Mouse (Mus musculus): ENCODE data around the gene Spata2.

Gene Spata2

DNA sequence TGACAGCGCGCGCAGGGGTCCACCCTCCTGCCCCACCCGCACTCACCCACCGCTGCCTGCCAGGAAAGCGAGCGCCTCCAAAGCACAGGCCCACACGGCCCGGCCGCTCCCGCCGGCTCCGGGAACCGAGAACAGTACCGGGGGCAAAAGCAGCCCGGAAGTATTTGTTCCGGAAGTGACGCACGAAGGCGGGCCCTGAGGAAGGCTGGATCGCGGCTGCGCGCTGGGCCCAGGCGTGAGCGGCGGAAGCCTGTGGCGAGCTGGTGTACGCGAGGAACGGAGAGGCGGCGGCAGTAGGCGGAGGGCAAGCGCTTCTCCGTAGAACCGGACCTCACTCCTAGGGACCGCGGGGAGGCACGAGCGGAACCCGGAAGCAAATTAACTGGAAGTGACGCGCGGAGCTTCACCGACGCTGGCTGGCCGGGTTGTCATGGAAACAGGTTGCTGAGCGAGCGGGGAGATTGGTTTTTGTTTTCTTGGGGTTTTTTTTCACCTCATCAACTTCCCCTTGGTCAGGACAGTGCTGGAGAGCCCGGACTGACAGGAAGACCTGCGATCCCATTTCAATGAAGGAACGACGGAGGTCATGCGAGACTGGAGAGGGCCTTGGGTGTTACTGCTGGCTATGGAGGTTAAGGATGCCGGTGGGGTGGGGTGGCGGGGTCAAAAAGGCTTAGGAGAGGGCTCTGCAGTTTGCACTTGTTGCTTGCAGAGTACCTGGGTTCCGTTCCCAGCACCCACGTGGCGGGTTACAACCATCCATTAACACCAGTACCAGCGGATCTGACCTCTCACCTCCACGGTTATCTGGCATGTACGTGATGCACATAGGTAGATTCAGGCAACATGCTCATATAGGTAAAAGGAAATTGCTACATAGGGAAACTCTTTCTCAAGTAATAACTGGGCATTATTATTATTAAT is at the start of gene Spata2:
Spata2 (minus strand) TSS at position 175 of the 924 bp plus-strand sequence.
- DNase-seq (ENCODE audit: low read depth), result peak; percentile 88

DNA sequence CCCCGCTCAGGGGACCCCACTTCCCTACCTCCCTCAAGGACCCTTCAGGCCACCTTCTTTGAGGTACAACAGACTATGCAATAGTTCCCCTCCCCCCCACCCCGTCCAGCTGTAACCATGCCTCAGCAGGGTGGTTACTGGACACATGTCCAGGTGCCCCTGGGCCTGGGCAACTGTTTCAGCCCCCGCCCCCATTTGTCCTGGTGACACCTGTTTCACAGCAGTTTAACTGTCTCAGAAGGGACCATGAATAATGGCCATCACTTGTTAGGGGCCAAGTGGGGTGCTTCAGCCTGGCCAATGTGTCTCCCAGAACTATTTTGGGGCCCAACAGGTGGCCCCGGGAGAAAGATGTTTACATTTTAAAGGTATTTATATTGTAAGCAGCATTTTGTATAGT is 49.7 kb upstream of the Spata2 start:
- DNase-seq (ENCODE audit: low read depth), result no peak

DNA sequence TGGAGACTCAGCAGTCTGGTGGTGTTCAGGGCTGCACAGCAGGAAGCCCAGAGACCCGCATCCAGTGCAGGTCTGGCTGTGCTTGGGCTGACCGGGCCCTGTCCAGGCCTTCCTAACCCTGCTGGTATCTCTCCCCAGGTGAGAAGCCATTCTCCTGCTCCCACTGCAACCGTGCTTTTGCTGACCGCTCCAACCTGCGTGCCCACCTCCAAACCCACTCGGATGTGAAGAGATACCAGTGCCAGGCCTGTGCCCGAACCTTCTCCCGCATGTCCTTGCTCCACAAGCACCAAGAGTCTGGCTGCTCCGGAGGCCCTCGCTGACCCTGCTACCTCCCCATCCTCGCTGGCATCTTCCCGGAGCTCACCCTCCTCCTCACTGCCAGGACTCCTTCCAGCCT is 49.1 kb upstream of the Spata2 start:
- no peak for DNase-seq (ENCODE audit: low read depth)

DNA sequence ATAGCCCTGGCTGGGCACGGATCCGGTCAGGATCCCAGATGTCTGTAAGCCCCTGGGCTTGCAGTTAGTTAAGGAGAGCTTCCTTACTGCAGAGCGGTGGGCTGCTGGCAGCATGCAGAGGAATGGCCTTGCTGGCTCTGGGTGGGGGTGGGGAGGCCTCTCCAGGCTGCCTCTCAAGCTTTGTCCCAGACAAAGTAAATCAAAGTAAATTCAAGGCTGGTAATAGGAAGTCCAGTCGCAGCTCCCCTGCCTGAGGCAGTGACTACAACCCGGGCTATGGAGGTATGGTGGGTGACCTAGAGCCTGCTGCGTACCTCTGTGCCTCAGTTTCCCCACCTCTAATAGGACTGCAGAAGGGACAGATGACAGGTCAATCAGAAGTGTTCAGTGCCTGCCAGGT is 48.6 kb upstream of the Spata2 start:
- no peak for DNase-seq (ENCODE audit: low read depth)

DNA sequence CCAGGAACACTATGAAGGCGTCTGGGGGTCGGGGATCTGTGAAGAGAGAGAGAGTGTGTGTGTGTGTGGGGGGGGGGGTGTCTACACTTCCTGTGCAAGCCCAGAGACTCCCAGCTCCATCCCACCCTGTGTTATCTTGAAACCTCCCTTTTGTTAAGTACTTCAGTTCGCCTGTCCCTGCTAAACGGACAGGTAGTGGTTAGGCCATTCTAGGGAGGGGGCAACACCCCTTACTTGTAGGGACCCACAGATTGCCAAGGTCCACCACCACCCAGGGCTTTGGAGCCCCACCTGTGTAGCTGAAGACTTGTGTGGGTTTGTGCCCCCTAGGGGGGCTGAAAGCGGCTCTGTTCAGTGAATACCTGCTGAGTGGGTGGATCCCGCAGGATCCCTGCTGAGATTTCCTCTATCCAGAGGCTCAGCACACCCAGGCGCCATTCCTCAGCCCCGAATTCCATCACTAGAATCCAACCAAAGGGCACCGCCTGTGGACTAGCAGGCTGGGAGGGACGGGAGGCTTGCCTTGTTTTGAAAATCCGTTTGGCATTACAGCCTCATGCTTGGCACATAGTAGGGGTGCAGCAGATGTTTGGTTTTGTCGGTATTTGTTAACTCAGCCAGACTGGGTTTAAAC is 47.9 kb upstream of the Spata2 start:
- no peak for DNase-seq (ENCODE audit: low read depth)

DNA sequence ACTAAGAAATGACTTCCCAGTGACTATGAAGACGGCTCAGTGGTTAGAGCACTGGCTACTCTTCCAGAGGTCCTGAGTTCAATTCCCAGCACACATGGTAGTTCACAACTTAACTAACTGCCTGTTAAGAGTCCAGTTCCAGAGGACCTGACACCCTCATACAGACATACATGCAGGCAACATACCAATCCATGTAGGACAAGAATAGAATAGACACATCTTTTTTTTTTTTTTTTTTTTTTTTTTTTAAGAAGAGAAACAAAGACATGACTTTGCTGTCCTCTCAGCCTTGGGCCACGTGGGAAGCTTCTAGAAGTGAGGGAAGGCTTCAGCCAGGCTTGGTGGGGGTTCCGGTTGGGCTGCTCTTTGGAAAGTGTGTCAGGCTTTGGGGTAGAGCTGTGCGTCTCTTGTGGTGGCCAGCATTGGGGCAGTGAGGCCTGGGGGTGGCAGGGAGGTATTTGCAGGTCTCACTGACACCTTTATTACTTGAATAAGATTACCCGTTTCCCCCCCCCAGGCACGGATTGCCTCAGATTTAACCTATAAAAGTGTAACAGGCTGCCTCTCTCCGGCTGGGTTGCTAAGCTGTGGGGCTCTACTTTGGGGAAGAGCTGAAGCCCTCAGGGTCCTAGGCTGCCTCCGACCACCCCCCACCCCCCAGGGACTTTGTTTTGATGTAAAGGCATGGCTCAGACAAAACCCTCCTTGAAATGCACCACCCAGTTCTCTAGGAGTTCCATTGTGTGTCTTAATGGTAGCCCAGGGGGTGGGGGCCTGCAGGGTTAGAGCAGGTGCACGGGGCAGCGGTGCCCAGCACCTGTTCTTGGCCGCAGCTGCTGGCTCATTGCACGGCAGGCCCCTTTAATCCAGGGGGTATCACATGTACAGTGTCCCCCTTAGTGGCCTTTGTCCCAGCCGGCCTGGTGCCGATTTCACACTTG is 47.1 kb upstream of the Spata2 start:
- no peak for DNase-seq (ENCODE audit: low read depth)

DNA sequence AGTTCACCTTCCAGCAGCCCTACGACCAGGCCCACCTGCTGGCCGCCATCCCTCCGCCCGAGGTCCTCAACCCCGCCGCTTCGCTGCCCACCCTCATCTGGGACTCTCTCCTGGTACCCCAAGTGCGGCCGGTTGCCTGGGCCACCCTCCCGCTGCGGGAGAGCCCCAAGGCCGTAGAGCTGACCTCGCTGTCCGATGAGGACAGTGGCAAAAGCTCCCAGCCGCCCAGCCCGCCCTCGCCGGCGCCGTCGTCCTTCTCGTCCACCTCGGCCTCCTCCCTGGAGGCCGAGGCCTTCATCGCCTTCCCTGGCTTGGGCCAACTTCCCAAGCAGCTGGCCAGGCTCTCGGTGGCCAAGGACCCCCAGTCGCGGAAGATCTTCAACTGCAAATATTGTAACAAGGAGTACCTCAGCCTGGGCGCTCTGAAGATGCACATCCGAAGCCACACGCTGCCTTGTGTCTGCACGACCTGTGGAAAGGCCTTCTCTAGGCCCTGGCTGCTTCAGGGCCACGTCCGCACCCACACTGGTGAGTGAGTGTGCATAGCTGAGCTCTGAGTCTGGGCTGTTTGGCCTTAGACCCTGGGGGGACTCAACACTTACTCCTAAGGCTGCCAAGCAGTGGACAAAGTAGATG is 46.1 kb upstream of the Spata2 start:
- no peak for DNase-seq (ENCODE audit: low read depth)

DNA sequence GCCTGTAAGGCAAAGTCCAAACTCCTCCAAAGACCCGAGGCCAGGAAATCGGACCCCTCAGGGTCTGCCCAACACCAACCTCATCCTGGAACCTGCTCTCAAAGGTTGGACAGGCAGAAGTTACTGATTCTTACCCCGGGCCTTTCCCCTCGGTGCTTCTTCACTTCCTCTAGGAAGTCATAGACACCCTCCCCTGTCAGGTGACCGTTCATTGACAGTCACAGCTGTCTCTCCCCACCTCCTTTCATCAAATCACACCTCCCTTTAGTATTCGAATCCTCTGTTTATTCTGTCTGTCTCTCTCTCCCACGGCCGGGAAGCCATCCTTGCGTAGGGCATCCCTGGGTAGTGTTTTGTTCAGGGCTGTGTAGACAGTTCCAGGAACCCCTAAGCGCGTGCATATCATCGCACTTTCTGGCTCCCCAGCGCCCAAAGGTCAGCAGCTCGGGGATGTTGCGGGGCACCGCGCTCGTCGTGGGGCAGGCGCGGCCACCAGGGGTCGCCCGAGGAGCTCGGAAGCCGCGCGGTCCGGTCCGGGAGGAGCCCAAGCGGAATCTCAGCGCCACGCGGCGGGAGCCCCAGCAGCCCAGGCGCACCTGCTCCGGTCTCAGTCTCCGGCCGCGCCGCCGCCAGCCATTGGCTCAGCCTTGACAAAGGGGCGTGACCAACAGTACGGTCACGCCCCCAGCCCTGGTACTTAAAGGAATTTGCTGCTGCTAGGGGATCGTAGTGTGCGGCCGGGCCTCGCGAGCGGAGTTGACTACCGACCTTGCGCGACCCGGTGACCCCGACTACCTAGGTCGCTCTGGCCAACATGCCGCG is 45.0 kb upstream of the Spata2 start, which contains the start of gene Snai1:
Snai1 (plus strand) TSS at position 720 of the 822 bp plus-strand sequence.
- peak; percentile 79 for DNase-seq (ENCODE audit: low read depth)

DNA sequence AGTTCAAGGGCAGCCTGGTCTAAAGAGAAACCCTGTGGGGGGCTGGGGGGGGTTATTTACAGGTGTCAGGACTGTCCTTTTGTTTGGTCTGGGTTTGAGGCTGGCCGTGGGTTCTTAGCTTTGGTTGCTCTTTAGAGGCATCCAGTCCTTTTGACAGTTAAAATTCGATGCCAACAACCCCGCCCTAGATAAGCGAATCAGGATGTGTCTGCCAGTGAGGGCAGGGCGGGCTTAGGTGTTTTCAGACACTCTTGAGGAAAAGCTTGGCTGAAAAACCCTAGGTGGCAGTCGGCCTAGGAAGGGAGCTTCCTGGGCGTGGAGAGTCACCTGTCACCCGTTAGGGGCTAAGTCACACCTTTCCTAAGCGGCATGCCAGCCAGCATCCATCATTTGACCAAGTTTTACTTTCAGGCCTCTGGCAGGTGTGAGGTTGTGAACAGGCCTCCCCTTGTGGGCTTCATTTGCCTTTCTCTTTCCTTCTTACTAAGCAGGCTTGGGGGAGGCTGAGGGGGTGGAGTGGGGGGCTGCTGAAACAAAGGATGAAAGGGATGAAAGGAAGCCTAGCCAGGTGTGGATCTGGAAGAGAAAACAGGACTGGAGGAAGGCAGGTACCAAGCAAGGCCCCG is 43.7 kb upstream of the Spata2 start:
- no peak for DNase-seq (ENCODE audit: low read depth)

DNA sequence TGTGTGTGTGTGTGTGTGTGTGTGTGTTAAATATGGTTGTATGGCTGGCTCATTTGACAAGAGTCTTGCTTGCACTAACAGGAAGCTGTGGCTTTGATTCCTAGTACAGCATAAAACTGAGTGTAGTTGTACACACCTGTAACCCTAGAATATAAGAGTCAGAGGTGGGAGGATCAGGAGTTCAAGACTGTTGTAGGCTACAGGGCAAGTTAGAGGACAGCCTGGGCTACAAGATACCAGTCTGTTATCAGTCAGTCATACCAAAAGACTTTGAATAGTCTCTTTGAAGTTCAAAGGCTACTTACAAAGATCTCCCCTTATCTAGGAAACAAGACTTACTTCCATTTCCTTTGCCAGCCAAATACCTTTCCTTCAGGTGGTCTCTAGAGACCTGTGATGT is 41.2 kb upstream of the Spata2 start:
- no peak for DNase-seq (ENCODE audit: low read depth)

DNA sequence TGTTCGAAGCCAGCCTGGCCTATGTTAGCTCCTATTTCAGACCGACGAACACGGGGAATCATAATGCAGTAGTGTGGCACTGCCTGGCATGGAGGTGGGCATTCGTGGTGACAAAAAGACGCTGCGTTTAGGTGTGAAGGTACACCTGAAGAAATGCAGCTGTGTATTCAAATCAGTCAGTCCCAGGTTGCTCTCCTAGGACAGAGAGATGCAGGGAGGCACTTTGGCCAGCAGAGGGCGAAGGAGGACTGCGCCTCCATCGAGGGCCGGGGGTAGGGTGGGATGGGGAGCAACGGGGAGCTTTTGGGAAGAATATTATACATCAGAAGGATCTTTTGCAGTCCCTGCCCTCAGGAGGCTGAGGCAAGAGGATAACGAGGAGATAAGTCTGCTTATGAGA is 39.4 kb upstream of the Spata2 start:
- no peak for DNase-seq (ENCODE audit: low read depth)

DNA sequence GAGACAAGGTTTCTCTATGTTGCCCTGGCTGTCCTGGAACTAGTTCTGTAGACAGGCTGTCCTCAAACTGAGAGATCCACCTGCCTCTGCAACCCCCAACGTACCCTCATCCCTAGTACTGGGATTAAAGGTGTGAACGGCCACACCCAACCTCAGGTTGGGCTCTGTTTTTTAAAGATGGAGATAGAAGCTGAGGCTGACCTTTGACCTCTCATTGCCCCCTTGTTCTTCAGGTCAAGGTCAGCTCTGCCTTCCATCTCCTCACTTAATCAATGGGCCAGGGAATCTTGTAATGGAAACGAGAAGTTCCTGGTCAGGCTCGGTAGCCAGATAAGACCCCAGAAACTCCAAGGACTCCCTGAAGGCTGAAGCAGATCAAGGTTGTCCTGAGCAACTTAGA is 37.8 kb upstream of the Spata2 start:
- no peak for DNase-seq (ENCODE audit: low read depth)

DNA sequence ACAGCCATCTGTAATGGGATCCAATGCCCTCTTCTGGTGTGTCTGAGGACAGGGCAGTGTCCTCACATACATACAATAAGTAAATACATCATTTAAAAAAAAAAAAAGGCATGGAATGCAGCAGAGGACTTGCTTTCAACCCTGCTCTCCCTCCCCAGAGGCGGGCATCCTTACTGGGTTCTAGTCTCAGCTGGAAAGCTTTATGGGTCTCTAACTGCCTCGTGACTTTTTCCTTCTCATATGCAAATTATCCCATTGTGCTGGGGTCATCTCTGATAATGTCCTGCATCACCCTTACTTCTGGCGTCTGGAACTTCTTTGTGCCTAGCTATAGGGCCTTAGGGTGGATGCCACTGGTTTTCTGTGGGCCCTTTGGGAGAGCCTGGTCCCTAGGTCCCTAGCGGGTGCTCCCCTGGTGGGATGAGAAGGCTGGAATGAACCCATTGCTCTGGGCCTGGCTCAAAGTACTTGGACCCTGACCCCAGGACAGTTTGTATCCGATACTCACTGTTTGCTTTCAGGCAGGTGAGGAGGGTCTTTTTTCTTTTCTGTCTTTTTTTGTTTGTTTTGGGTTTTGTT is 37.3 kb upstream of the Spata2 start:
- no peak for DNase-seq (ENCODE audit: low read depth)

DNA sequence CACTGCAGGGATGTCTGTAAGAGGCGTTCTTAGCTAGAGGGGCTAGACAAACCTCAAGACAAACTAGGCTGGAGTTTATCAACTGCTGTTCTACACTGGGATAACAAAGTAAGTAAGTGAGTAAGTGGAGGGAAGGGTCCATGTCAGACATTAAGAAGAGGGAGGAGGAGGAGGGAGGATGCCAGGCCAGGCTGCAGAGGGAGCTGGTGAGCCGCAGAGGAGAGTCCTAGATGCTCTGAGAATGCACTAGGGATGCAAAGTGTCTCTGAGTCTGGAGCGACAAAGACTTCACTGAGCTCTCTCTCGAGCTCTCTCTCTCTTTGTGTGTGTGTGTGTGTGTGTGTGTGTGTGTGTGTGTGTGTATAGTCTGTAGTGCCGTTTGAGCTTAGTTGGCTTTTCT is 35.6 kb upstream of the Spata2 start:
- no peak for DNase-seq (ENCODE audit: low read depth)

DNA sequence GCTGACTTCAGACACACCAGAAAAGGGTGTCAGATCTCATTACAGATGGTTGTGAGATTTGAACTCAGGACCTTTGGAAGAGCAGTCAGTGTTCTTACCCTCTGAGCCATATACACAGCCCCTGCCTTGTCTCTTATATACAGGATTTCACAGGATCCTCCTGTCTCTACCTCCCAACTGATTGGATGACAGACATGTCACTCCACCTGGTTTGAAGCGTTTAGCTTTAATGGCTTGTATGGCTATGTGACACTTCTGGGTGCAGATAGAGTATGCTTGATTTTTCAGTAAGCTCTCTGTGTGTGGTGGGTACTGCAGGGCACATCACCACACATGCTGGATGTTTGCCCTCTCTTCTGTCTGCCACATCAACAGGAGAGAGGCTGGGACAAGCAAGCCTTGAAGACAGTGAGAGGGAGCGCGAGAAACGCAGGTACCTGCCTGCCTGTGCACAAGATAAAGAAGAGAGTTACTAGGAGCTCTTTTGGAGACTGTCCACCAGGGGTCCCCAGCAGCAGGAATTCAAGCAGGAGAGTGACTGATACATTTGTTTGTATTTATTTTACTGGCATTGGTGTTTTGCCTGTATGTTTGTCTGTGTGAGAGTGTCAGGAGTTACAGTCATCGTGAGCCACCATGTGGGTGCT is 27.0 kb upstream of the Spata2 start:
- DNase-seq (ENCODE audit: low read depth), result no peak

DNA sequence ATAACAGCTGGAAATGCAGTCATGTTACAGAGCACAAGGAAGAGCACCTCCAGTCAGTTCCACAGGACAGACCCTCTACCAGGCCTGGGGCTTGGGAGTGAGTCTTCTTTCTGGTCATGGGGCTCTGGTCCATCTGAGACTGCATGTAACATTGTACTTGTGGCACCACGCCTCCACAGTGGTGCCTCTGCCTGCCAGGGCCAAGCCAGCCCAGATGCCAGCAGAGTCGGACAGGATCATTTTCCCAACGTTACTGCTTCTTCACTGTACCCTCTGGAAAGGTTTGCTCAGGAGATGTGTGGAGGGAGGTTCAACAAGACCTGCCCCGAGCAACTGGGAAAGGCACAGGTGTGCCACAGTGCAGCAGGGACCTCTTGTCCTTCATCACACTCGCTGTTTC is 23.0 kb upstream of the Spata2 start:
- DNase-seq (ENCODE audit: low read depth), result no peak

DNA sequence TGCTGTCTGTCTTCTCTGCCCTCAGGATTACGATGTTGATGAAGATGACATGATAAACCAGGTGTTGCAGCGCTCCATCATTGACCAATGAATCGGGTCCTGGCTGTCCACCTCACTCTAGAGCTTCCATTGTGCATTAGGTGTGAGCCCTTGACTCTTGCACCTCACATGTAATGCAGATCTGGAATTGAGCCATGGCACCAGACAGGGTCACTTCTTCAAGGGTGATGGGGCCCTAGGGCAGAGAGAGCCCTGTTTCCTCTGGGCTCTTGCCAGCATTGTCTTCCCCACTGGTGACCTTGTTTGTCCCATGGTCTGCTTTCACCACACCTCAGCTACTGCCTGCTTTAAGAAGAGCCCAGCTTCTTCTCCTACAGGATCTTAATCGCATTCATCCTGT is 22.0 kb upstream of the Spata2 start:
- DNase-seq (ENCODE audit: low read depth), result no peak

DNA sequence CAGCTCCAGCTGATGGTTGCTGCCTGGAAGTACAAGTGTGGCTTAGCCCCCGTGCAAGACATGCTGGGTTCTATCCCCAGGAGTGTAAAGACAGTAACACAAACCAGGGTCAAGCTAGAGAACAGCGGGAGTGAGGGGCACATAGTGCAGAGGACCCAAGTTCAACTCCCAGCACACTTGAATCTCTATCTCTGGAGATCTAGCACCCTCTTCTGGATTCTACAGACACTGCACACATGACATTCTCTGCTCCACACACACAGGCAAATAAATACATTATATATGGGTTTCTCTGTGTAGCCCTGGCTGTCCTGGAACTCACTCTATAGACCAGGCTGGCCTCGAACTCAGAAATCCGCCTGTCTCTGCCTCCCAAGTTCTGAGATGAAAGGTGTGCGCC is 20.3 kb upstream of the Spata2 start:
- DNase-seq (ENCODE audit: low read depth), result no peak

DNA sequence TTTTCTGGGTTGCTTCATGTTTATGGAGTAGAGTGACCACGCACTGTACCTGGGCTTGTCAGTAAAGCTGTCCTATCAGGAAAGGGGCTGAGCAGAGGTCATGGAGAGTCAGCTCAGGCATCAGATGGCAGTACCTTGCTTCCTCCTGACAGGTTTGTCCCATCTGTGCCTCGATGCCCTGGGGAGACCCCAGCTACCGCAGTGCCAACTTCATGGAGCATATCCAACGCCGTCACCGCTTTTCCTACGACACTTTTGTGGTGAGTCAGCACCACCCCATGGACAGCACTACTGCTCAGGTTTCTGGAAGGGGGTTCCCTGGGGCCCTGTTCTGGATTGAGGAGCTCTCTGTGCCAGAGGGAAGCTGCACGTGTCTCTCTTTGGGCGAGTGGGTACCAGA is 19.7 kb upstream of the Spata2 start:
- no peak for DNase-seq (ENCODE audit: low read depth)

DNA sequence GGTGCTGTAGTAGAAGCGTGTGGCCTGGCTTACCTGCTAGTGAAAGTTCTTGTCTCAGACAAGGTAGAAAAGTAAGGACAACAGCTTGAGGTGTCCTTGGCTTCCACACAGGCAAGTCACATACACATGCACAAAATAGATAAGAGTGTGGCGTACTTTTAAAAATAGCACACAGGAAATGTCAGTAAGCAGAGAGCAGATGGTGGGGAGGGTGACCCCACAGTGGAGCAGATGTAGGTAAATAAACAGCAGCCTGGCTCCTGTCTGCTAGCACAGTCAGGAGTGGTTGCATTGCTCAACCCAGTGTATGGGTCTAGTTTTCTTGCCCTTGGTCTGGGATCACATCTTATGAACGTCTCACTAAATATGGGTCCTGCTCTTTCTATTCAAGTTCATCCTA is 17.8 kb upstream of the Spata2 start:
- DNase-seq (ENCODE audit: low read depth), result no peak

Data from c-Kit-positive CD71-negative TER-119-negative erythroid progenitor cells, embryonic 14.5 days (primary cell).